Mouse (Mus musculus) intestine, postnatal 0 days (tissue): ENCODE results near the gene Rph3al. TPM values are rescaled to one million over a fixed set of nuclear protein-coding genes. Genes with fewer than 3 reads are reported as not detected.

Source experiments
- ATAC-seq: fragments of 200-750 bp; cut with Nextera tagmentation; 2 replicates; pipeline ENCODE4 v1.8.0; 2017; ENCODE audit warnings: mild to moderate bottlenecking, moderate TSS enrichment, moderate library complexity
- H3K27ac ChIP-seq: fragments of 300-500 bp; sonication (generic); 2 replicates; pipeline ENCODE4 v1.5.1; 2014; ENCODE audit warnings: mild to moderate bottlenecking, low read depth, low read length, moderate library complexity
- H3K27me3 ChIP-seq: fragments of 300-500 bp; sonication (generic); replicated peaks from 2 replicates; pipeline ENCODE4 v1.6.1; 2014; ENCODE audit warnings: low read length, mixed read lengths; ENCODE audit not compliant: control insufficient read depth, insufficient read depth
- H3K36me3 ChIP-seq: fragments of 300-500 bp; sonication (generic); 2 replicates; pipeline ENCODE4 v1.6.1; 2014; ENCODE audit warnings: mild to moderate bottlenecking, moderate library complexity; ENCODE audit not compliant: control insufficient read depth, insufficient read depth
- H3K4me1 ChIP-seq: fragments of 300-500 bp; sonication (generic); replicated peaks from 2 replicates; pipeline ENCODE4 v1.6.1; 2014; ENCODE audit warnings: antibody characterized with exemption, low read length, mixed read lengths; ENCODE audit not compliant: control insufficient read depth, insufficient read depth
- H3K4me2 ChIP-seq: fragments of 300-500 bp; sonication (generic); replicated peaks from 2 replicates; pipeline ENCODE4 v1.6.1; 2014; ENCODE audit warnings: low read depth, mild to moderate bottlenecking, moderate library complexity
- H3K4me3 ChIP-seq: fragments of 300-500 bp; sonication (generic); 2 replicates; pipeline ENCODE4 v1.5.1; 2014; ENCODE audit warnings: low read depth, low read length
- H3K9ac ChIP-seq: fragments of 300-500 bp; sonication (generic); 2 replicates; pipeline ENCODE4 v1.6.1; 2014; ENCODE audit warnings: mild to moderate bottlenecking, low read depth, low read length
- H3K9me3 ChIP-seq: fragments of 300-500 bp; sonication (generic); 2 replicates; pipeline ENCODE4 v1.6.1; 2016; ENCODE audit warnings: mixed run types; ENCODE audit not compliant: control insufficient read depth
- CTCF ChIP-seq: sonication (generic); IDR thresholded peaks from 2 replicates; pipeline ENCODE4 v1.5.1; 2016; ENCODE audit warnings: low read depth, mild to moderate bottlenecking, control low read depth, antibody characterized with exemption, moderate library complexity
- WGBS: fragments of 180-500 bp; shearing (Covaris S2); extraction: QIAGEN DNeasy Blood & Tissue Kit; methylation state at CpG from one replicate; pipeline ENCODE4 v1.1.7; 2014; 5-methylcytosine and 5-hydroxymethylcytosine counted together
- polyA plus RNA-seq: library from polyadenylated mRNA; unstranded; fragments of >200 nt; fragmentation: Nextera tagmentation; extraction: Ambion mirVana; gene quantifications from 2 replicates; pipeline ENCODE4 v1.2.1, GENCODE M21; 2015

The Rph3al gene
- polyA plus RNA-seq, 1 experiment from 2014 or later = 10.5 TPM

DNA sequence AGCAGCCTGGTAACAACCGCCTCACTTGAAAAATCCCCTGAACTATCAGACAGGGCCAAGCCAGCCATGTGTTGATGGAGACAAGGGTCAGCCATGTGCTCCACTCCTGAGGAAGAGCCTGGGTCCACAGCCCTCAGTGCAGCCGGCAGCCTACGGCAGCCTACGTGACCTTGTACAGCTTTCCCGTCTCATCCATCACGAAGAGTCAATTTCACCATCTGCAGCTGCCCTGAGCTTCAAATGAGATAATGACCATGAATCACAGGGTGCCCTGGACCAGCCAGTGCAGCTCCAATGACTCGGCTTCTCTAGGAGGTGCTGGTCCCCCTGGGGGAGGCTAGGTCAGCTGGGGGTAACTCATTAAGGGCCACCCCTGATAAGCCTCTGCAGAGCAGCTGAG lies 91.6 kb downstream of the Rph3al start:
- 71% methylated on average over 7 of the region's 7 CpGs for WGBS
- Histone ChIP-seq H3K27me3 (no peaks in the 10 kb centered on the region), H3K4me1 (no peaks in the 10 kb centered on the region), H3K9ac (no peak overlapping the region), H3K4me3 (no peak overlapping the region), H3K9me3 (no peaks in the 10 kb centered on the region), H3K4me2 (no peak overlapping the region), H3K27ac (no peak overlapping the region), H3K36me3 (no peaks in the 10 kb centered on the region)
- TF ChIP-seq CTCF = no peak
- no peak for ATAC-seq

DNA sequence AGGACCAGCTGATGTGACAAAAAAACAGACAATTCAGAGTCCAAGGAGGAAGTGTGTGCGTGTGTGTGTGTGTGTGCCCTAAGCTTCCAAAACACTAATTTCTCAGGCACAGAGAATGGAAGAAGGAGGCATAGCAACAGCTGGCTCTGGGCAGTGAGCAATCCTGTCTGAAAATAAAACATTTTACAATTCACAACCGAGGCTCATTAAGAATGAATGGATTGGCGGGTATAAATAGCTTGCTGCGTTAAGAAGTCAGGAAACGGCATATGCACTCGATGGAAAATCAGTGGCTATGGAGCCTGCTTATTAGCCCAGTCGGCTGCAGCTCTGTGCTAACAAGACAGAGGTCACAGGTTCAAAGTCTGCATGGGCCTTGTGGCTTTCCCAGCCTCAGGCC lies 92.6 kb downstream of the Rph3al start:
- no peaks in the 10 kb centered on the region for H3K27me3 ChIP-seq
- no peak for TF ChIP-seq CTCF
- WGBS = 66% methylated on average over 7 of the region's 7 CpGs
- H3K4me3 ChIP-seq = no peak overlapping the region
- no peak overlapping the region for H3K27ac ChIP-seq
- H3K9ac ChIP-seq = no peak overlapping the region
- no peak overlapping the region for H3K4me2 ChIP-seq
- no peaks in the 10 kb centered on the region for H3K9me3 ChIP-seq
- no peaks in the 10 kb centered on the region for H3K36me3 ChIP-seq
- H3K4me1 ChIP-seq = no peaks in the 10 kb centered on the region
- ATAC-seq = no peak

DNA sequence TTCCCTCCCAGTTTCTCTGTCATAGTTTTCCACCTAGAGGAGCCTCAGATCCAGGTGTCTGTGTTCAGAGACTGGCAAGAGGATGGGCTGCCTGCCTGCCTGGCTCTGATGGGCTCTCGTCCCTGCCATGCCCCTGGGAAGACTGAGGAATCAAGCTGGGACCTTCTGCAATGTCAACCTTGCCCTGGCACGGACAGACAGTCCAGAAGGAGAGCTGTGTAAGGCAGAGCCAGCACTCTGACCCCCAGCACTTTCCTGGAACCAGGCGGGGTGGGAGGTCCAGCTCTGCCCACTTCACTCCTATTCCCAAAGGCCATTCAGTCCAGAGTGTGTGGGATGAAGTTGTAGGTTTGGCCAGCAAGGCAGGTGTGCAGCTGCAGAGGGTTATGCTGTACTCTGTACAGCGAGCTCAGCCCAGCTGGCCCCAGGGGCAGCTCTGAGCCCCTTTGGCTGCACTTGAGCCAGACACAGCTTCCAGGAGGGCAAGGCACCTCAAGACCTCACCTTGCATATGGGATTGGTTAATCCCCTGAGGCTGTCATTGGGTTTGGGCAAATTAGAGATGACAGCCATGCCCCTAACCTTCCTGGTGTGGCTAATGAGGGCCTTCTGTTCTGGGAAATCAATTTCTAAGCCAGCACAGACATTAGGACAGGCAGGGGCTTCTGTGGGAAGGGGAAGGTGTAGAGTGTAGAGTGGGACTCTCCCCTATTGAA lies 95.2 kb downstream of the Rph3al start:
- ATAC-seq = no peak
- WGBS = 86% methylated on average over 4 of the region's 4 CpGs
- Histone ChIP-seq H3K9ac (no peak overlapping the region), H3K36me3 (no peaks in the 10 kb centered on the region), H3K27ac (no peak overlapping the region), H3K4me2 (no peak overlapping the region), H3K9me3 (no peaks in the 10 kb centered on the region), H3K27me3 (no peaks in the 10 kb centered on the region), H3K4me3 (no peak overlapping the region), H3K4me1 (no peaks in the 10 kb centered on the region)
- no peak for TF ChIP-seq CTCF

DNA sequence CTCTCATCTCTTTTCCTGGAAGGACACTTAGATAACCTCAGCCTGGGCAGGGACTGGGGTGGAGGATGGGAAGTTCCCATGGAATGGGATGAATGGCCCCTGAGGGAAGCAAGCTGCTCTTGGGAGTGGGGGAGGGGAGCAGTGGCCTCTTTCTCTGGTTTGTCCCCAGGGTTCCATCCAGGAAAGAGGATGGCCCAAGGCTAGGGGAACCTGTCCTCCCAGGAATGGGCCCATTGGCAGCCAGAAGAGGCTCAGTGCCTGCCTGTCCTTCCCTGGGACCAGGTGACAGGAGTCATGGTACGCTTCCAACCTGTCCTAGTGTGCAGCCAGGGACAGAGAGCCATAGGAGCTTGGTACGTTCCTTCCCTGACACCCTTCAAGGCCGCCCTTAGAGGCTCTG lies 96.7 kb downstream of the Rph3al start:
- Histone ChIP-seq H3K4me2 (no peak overlapping the region), H3K4me3 (no peak overlapping the region), H3K36me3 (no peaks in the 10 kb centered on the region), H3K27ac (no peak overlapping the region), H3K4me1 (no peaks in the 10 kb centered on the region), H3K9me3 (no peaks in the 10 kb centered on the region), H3K9ac (no peak overlapping the region), H3K27me3 (no peaks in the 10 kb centered on the region)
- 80% methylated on average over 3 of the region's 3 CpGs for WGBS
- no peak for ATAC-seq
- no peak for TF ChIP-seq CTCF

GRCm38 (mm10) chr11:75839536-75840430 lies 98.4 kb downstream of the Rph3al start:
- Histone ChIP-seq H3K4me1 (no peaks in the 10 kb centered on the region), H3K27me3 (no peaks in the 10 kb centered on the region), H3K4me2 (no peak overlapping the region), H3K27ac (no peak overlapping the region), H3K9ac (no peak overlapping the region), H3K4me3 (no peak overlapping the region), H3K9me3 (no peaks in the 10 kb centered on the region), H3K36me3 (no peaks in the 10 kb centered on the region)
- WGBS = 82% methylated on average over 12 of the region's 12 CpGs
- no peak for TF ChIP-seq CTCF
- ATAC-seq = no peak

- 77% methylated on average over 10 of the region's 10 CpGs for WGBS
- TF ChIP-seq CTCF = no peak
- no peaks in the 10 kb centered on the region for H3K4me1 ChIP-seq
- no peaks in the 10 kb centered on the region for H3K27me3 ChIP-seq
- ATAC-seq = no peak
- H3K4me2 ChIP-seq = no peak overlapping the region
- no peaks in the 10 kb centered on the region for H3K9me3 ChIP-seq
- H3K36me3 ChIP-seq = peaks cover 7% of the 10 kb centered on the region
- no peak overlapping the region for H3K27ac ChIP-seq
- H3K9ac ChIP-seq = no peak overlapping the region
- H3K4me3 ChIP-seq = no peak overlapping the region
These were observed 99.3 kb downstream of the Rph3al start for GRCm38 (mm10) chr11:75838861-75839426.
